Mouse (Mus musculus) cerebellum, adult 2 months (tissue): ENCODE measurements around the gene Spc25.

Source experiments
- CTCF ChIP-seq: fragments of 200-500 bp; IDR thresholded peaks from 2 replicates; pipeline ENCODE4 v1.5.1; 2011; ENCODE audit warnings: low read depth, mild to moderate bottlenecking, control low read depth, low read length, moderate library complexity, borderline replicate concordance; ENCODE audit not compliant: insufficient read depth
- POLR2A ChIP-seq: fragments of 200-500 bp; IDR thresholded peaks from 2 replicates; pipeline ENCODE4 v1.6.1; 2011; ENCODE audit warnings: low read length, control low read depth, borderline replicate concordance; ENCODE audit not compliant: insufficient read depth

GRCm38 (mm10) chr2:69193555-69193954, 12.4 kb downstream of the Spc25 start:
- TF ChIP-seq CTCF: no peak
- TF ChIP-seq POLR2A: no peak
